Mouse (Mus musculus) cerebellum, adult 9-11 months (tissue): ENCODE results near the gene Exo1.

ENCODE experiments used
- DNase-seq: peaks from one replicate; pipeline ENCODE4 v3.0.0; 2022

Exo1 gene

GRCm38 (mm10) chr1:175880453-175881296, at the start of gene Exo1:
Gene Exo1, plus strand, starts transcription at chr1:175880581.
- DNase-seq = peak; percentile 82

GRCm38 (mm10) chr1:175855515-175855914, 24.9 kb upstream of the Exo1 start:
- DNase-seq = no peak

- no peak for DNase-seq
Measured at GRCm38 (mm10) chr1:175867050-175867449, 13.3 kb upstream of the Exo1 start.

- no peak for DNase-seq
Measured at GRCm38 (mm10) chr1:175867558-175867957, 12.8 kb upstream of the Exo1 start.

GRCm38 (mm10) chr1:175870716-175871115, 9.7 kb upstream of the Exo1 start:
- DNase-seq = no peak

- no peak for DNase-seq
Measured at GRCm38 (mm10) chr1:175872028-175872816, 8.2 kb upstream of the Exo1 start.

- DNase-seq = no peak
Measured at GRCm38 (mm10) chr1:175883398-175883797, 3.0 kb downstream of the Exo1 start.

GRCm38 (mm10) chr1:175893263-175893662, 12.9 kb downstream of the Exo1 start:
- no peak for DNase-seq

- no peak for DNase-seq
Measured at GRCm38 (mm10) chr1:175893726-175894125, 13.3 kb downstream of the Exo1 start.

- DNase-seq = no peak
Measured at GRCm38 (mm10) chr1:175911207-175911606, 30.8 kb downstream of the Exo1 start.

- DNase-seq = no peak
Measured at GRCm38 (mm10) chr1:175912038-175912437, 31.7 kb downstream of the Exo1 start.

GRCm38 (mm10) chr1:175913728-175914303, 33.4 kb downstream of the Exo1 start:
- DNase-seq = no peak

- no peak for DNase-seq
Measured at GRCm38 (mm10) chr1:175920029-175920428, 39.6 kb downstream of the Exo1 start, which contains the start of gene Gm38100. Gene Gm38100, plus strand, starts transcription at chr1:175920329.

- DNase-seq = no peak
Measured at GRCm38 (mm10) chr1:175921091-175921490, 40.7 kb downstream of the Exo1 start.

- peak; percentile 52 for DNase-seq
Measured at GRCm38 (mm10) chr1:175923848-175924787, 43.7 kb downstream of the Exo1 start.

- no peak for DNase-seq
Measured at GRCm38 (mm10) chr1:175931391-175931790, 51.0 kb downstream of the Exo1 start.

- DNase-seq = peak; percentile 79
Measured at GRCm38 (mm10) chr1:175936282-175936737, 55.9 kb downstream of the Exo1 start.

GRCm38 (mm10) chr1:175938731-175939130, 58.4 kb downstream of the Exo1 start:
- no peak for DNase-seq

GRCm38 (mm10) chr1:175943168-175943567, 62.8 kb downstream of the Exo1 start:
- DNase-seq = no peak

- no peak for DNase-seq
Measured at GRCm38 (mm10) chr1:175946718-175947315, 66.4 kb downstream of the Exo1 start.

- DNase-seq = no peak
Measured at GRCm38 (mm10) chr1:175950421-175950820, 70.0 kb downstream of the Exo1 start.

- no peak for DNase-seq
Measured at GRCm38 (mm10) chr1:175950851-175951250, 70.5 kb downstream of the Exo1 start.
